Mouse (Mus musculus) spleen, adult 2 months (tissue): Measurements from ENCODE around the gene Hyls1. TPM values are rescaled to one million over a fixed set of nuclear protein-coding genes. Genes with fewer than 3 reads are reported as not detected.

Experiments
- DNase-seq, 2 experiments: peaks; one replicate each; pipeline versions ENCODE4 v3.0.0 to v3.0.0-alpha.2; 2012 to 2021; ENCODE audit warnings: low spot score in 2 of 2, low read depth in 1 of 2
- H3K27ac ChIP-seq: fragments of 200-500 bp; 2 replicates; pipeline ENCODE4 v1.5.1; 2012; ENCODE audit warnings: low read length, inconsistent platforms; ENCODE audit not compliant: insufficient read depth
- H3K27me3 ChIP-seq: fragments of 200-500 bp; 2 replicates; pipeline ENCODE4 v1.6.1; 2012; ENCODE audit warnings: mild to moderate bottlenecking, moderate library complexity, low read length, inconsistent platforms; ENCODE audit not compliant: control insufficient read depth, insufficient read depth
- H3K36me3 ChIP-seq: fragments of 200-500 bp; 2 replicates; pipeline ENCODE4 v1.6.1; 2012; ENCODE audit warnings: mild to moderate bottlenecking, low read length, inconsistent platforms; ENCODE audit not compliant: control insufficient read depth, insufficient read depth
- H3K4me1 ChIP-seq: fragments of 200-500 bp; 2 replicates; pipeline ENCODE4 v1.6.1; 2011; ENCODE audit warnings: inconsistent platforms; ENCODE audit not compliant: control insufficient read depth, insufficient read depth, insufficient read length
- H3K4me3 ChIP-seq: fragments of 200-500 bp; 2 replicates; pipeline ENCODE4 v1.5.1; 2011; ENCODE audit warnings: mild to moderate bottlenecking, inconsistent platforms; ENCODE audit not compliant: insufficient read depth, insufficient read length; ENCODE audit errors: extremely low read depth
- CTCF ChIP-seq: fragments of 200-500 bp; IDR thresholded peaks from 2 replicates; pipeline ENCODE4 v1.5.1; 2011; ENCODE audit warnings: mild to moderate bottlenecking, inconsistent platforms; ENCODE audit not compliant: insufficient read depth, insufficient read length, insufficient replicate concordance; ENCODE audit errors: extremely low read depth
- POLR2A ChIP-seq: fragments of 200-500 bp; IDR thresholded peaks from 2 replicates; pipeline ENCODE4 v1.6.1; 2011; ENCODE audit warnings: low read depth, low read length, inconsistent platforms
- WGBS: fragments of 180-500 bp; shearing (Covaris S2); methylation state at CpG from one replicate; pipeline ENCODE4 v1.1.7; 2018; 5-methylcytosine and 5-hydroxymethylcytosine counted together
- polyA plus RNA-seq: library from polyadenylated mRNA; depleted of rRNA; stranded (reverse); fragments of >200 nt; gene quantifications from 2 replicates; pipeline ENCODE4 v1.2.3, GENCODE M21; 2012

Gene Hyls1
- polyA plus RNA-seq, 1 experiment, result 1.1 TPM

- Histone ChIP-seq H3K27ac (peak overlapping the region; percentile 51), H3K36me3 (peaks cover 6% of the 10 kb centered on the region), H3K4me1 (peaks cover 7% of the 10 kb centered on the region), H3K4me3 (peak overlapping the region; percentile 67), H3K27me3 (peaks cover 8% of the 10 kb centered on the region)
- DNase-seq, result peak; percentile 60 to 76
- TF ChIP-seq POLR2A (peak; percentile 85), CTCF (no peak)
- 2% methylated on average over 31 of the region's 31 CpGs for WGBS
Measured at GRCm38 (mm10) chr9:35559009-35559890, 10.9 kb downstream of the Hyls1 start.

DNA sequence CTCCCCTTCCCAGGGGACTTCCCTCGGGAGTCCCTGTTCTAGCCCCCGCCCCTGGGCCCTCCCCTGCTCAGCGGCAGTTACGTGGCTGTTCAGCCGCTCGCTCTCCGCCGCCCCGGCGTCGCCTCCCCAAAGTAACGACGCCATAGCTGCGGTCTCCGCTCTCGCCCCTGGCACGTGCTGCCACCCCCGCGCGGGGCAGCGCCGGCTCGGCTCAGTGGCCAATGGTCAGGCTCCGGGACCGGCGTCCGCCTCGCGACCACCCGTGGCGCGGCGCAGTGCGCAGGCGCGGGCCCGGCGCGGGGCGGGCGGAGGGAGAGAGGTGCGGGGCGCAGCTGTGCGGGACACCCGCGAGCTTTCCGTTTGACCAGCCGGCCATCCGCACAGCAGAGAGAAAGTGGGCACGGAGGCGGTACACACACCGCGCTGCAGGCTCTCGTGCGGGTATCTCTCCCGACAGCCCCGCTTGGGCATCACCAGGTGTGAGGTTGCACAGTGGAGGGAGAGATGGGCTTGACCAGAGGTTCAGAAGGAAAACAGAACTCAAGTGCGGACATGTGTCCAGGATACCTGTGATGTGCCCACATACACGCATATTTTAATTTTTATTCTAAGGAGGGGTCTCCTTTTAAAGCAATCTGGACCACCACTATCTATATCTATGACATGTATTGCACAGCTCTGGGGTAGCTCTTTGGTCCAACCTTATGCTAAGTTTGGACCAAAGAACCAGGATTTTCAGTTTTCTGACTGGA lies 11.8 kb downstream of the Hyls1 start, which contains the start of the genes Ddx25 and Pus3:
Gene Ddx25 (minus strand): TSS at position 272 of the 752 bp plus-strand sequence.
Gene Pus3 (plus strand): TSS at position 339 of the 752 bp plus-strand sequence.
- peak in 1 of 2 experiments; percentile 15 for DNase-seq
- Histone ChIP-seq H3K36me3 (peaks cover 6% of the 10 kb centered on the region), H3K4me1 (peaks cover 7% of the 10 kb centered on the region), H3K27ac (peak within 1 kb of the TSS; percentile 51), H3K4me3 (peak within 1 kb of the TSS; percentile 67), H3K27me3 (peaks cover 8% of the 10 kb centered on the region)
- no peak for TF ChIP-seq POLR2A
- under 1% methylated on average over 53 of the region's 59 CpGs for WGBS

- Histone ChIP-seq H3K27ac (no peak overlapping the region), H3K4me1 (peaks cover 7% of the 10 kb centered on the region), H3K27me3 (peaks cover 8% of the 10 kb centered on the region), H3K4me3 (no peak overlapping the region), H3K36me3 (peaks cover 3% of the 10 kb centered on the region; the same call in 1 of the 2 replicates)
- DNase-seq, result no peak
- TF ChIP-seq CTCF, result no peak
- no peak for TF ChIP-seq POLR2A
- WGBS, result 70% methylated on average over 12 of the region's 12 CpGs
Measured at GRCm38 (mm10) chr9:35556494-35557102, 13.6 kb downstream of the Hyls1 start.

DNA sequence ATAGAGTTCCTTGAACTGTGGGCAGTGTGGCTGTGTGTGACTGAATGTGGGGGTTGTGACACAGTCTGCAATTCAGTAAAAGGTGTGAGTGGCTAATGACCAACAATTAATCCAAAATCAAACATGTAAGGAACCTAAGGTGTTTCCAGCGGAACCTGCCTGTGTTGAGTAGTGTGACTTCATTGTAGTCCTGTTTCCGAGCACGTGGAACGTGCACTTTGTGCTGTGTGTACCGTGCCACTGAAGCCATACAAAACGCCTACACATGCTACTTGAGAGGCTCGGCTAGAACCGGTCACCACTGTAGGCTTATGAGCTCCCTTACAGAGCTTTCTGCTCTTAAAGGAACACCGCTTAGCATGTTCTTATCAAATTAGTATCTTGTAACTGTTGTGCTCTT lies 21.7 kb downstream of the Hyls1 start:
- TF ChIP-seq POLR2A, result no peak
- no peak for TF ChIP-seq CTCF
- Histone ChIP-seq H3K27me3 (no peaks in the 10 kb centered on the region), H3K36me3 (no peaks in the 10 kb centered on the region), H3K4me1 (no peaks in the 10 kb centered on the region; the same call in 1 of the 2 replicates), H3K27ac (no peak overlapping the region), H3K4me3 (no peak overlapping the region)
- 91% methylated on average over 9 of the region's 9 CpGs for WGBS
- no peak for DNase-seq

DNA sequence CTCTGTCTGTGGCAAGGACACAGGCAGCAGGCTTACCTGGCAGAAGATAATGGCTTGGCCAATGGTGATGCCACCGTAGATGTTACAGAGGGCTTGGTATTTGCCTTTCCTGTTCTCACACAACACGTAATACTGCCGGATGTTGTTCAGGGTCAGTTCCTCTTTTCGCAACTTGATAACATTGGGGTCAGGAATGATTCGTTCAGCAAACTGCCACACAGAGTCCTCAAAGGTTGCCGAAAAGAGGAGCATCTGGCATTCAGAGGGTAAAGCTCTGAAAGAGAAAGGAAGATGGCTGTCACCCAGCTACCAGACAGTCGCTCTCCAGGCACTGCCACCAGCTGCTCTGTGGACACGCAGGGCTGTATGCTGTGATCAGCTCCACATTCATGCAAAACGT lies 23.5 kb downstream of the Hyls1 start:
- peak; percentile 37 to 67 for DNase-seq
- Histone ChIP-seq H3K27ac (peak overlapping the region; percentile 86), H3K4me1 (no peaks in the 10 kb centered on the region; the same call in 1 of the 2 replicates), H3K36me3 (no peaks in the 10 kb centered on the region), H3K27me3 (no peaks in the 10 kb centered on the region), H3K4me3 (peak overlapping the region; percentile 49)
- TF ChIP-seq POLR2A (peak; percentile 33; the same call in 1 of the 2 replicates), CTCF (no peak)
- WGBS, result 7% methylated on average over 9 of the region's 9 CpGs

DNA sequence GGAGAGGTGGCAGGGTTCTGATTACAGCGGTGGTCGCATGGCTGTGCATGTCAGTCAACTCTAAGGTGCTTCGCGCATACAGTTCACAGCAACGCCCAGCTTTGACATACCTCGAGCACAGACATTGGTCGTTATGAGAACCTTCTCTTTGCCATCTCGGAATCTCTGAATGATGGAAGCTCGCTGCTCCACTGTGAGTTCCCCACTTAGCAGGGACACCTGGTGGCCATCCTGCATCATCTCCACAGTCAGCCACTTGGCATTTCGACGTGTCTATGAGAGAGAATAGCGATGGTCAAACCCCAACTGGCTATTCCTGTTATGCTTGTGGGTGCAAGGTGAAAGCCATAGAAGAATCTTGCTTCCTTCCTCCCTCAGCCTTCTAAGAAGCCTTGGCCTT lies 24.5 kb downstream of the Hyls1 start:
- no peak overlapping the region for H3K4me3 ChIP-seq
- no peak overlapping the region for H3K27ac ChIP-seq
- H3K4me1 ChIP-seq, result no peaks in the 10 kb centered on the region; the same call in 1 of the 2 replicates
- TF ChIP-seq CTCF, result no peak
- no peak for TF ChIP-seq POLR2A
- no peaks in the 10 kb centered on the region for H3K27me3 ChIP-seq
- H3K36me3 ChIP-seq, result no peaks in the 10 kb centered on the region
- DNase-seq, result no peak
- WGBS, result 86% methylated on average over 12 of the region's 12 CpGs
